Mouse (Mus musculus): ENCODE results near the gene Nfe2l1.

Nfe2l1 gene

DNA sequence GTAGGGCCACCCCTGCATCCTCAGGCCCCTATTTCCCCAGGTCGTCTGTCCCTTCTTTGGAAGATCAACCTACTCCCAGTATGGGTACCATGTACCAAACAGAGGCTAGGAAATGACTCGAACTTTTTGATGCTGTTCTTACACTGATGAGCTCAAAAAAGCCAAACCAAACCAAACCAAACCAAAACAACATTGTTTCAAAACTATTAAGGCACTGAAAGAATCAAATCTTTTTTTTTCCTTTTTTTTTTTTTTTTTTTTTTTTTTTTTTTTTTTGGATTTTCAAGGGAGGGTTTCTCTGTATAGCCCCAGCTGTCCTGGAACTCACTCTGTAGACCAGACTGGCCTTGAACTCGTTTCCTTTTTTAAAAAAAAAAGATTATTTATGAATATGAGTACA, 13.9 kb upstream of the Nfe2l1 start:
- no peak for DNase-seq

- no peak for DNase-seq
Observed at GRCm38 (mm10) chr11:96840290-96840689, 10.5 kb upstream of the Nfe2l1 start.

DNA sequence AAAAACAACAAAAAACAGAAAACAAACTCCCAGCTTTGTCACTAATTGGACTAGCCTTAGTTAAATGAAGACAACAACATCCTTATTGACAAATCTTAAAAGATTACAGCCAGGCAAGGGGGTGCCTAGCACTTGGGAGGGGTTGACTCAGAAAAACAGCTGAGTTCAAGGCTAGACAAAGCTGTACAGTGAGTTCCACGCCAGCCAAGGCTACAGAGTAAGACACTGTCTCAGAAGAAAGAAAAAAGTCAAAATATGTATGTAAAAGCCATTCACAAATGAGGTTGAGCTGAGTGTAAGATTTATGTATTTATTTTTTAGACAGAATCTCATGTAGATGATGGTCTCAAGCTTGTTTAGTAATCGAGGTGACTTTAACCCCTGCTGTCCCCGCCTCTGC, 10.1 kb upstream of the Nfe2l1 start:
- no peak for DNase-seq

- DNase-seq, result no peak
Observed at GRCm38 (mm10) chr11:96839428-96839827, 9.7 kb upstream of the Nfe2l1 start.

DNA sequence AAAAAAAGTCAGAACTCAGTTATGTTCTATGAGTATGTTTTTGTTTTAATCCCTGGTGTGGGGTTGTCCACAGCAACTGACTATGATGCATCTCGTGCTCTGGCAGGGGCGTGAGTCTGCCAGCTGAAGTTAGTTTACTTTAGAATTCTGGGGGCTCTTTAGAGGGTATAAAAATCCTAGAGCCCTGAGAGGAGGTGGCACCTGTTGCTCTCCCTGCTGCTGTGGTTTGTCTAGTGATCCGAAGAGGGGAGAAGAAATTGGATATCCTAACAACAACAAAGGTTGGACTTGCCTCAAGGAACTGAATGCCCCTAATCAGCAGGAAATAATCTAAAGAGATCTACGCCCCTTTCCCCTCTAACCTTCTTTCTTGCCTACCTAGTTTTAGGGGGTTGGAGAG, 8.6 kb upstream of the Nfe2l1 start:
- no peak for DNase-seq

- no peak for DNase-seq
Observed at GRCm38 (mm10) chr11:96837298-96837697, 7.5 kb upstream of the Nfe2l1 start.

DNA sequence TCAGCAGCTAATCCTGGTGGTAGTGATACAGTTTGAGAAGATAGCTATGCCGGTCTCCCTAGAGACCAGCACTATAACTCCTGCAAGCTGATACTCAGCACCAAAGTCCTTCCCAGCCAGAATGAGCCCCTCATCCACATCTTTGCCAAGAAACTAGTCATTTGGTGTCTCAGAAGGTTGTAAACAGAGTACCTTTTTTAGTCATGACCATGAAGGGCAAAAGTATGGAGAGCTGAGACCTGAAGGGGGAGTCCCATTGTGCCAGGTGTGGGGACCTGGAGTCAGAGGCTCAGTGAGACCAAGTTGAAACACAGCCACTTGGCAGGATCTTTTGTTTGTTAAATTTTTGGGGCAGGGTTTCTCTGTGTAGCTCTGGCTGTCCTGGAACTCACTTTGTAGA, 4.4 kb upstream of the Nfe2l1 start:
- no peak for DNase-seq

GRCm38 (mm10) chr11:96832973-96833372, 3.2 kb upstream of the Nfe2l1 start:
- DNase-seq, result no peak

DNA sequence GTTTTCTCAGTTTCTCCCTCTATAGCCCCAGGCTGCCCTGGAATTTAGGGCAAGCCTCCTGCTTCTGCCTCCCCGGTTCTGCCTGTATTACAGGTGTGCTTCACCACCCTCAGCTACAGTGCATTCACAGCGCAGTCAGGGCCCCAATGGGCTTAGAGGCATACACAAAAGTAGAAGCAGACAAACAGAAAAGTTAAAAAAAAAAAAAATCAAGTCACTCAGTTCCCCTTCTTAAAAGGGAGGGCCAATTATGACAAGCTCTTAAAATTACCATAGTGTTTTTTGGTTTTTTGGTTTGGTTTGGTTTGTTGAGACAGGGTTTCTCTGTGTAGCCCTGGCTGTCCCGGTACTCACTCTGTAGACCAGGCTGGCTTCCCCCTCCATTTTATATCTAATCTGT, 2.8 kb upstream of the Nfe2l1 start:
- no peak for DNase-seq

- no peak for DNase-seq
Observed at GRCm38 (mm10) chr11:96831516-96831915, 1.7 kb upstream of the Nfe2l1 start.

GRCm38 (mm10) chr11:96830539-96831216, 910 bp upstream of the Nfe2l1 start:
- no peak for DNase-seq

GRCm38 (mm10) chr11:96829403-96829812, 360 bp downstream of the Nfe2l1 start:
- peak; percentile 74 for DNase-seq

GRCm38 (mm10) chr11:96828881-96829280, 887 bp downstream of the Nfe2l1 start:
- DNase-seq, result no peak

DNA sequence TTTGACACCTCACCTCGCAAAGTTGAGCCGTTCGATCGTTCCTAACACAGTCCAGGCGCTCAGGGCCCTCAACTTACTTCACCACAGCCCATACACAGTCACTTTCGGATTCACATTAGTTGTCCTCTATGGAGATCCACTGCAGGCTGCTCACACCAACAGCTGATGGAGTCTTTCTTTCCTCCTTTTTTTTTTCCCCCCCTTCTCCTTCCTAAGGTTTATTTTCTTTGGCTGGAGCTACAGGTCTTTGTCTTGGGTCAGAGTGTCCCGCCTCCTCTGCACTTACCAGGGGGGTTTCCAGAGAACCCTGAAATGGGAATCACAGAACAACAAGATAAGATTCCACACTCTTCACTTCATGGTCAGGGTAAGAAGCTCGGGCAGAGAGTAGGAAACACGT, 1.9 kb downstream of the Nfe2l1 start:
- DNase-seq, result no peak

DNA sequence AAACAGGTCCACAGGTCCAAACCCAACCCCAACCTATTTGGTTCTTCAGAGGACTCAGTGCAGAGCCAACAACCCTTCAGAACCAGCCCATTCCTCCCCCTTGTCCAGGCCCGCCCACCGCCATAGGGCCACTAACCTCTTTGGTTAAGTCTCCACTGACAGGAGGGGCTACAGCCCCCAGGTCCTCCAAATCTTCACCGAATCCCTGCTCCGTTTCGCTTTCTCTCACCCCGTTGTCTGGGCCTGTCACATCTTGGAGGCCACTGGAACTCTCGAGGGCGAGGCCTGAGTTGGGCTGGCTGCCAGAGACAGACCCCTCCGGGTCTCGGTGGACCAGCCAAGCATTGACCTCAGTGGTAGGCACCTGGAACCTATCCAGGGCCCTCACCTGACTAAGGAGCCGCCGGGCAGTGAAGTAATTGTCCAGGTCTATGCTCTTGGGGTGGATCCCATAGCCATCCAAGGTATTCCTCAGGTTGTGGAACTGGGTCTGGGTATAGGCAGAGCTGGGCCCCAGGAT, 2.6 kb downstream of the Nfe2l1 start:
- no peak for DNase-seq

- no peak for DNase-seq
Observed at GRCm38 (mm10) chr11:96826481-96826880, 3.3 kb downstream of the Nfe2l1 start.

GRCm38 (mm10) chr11:96824783-96825495, 4.8 kb downstream of the Nfe2l1 start:
- no peak for DNase-seq

GRCm38 (mm10) chr11:96823880-96824782, 5.6 kb downstream of the Nfe2l1 start:
- peak; percentile 90 for DNase-seq

- no peak for DNase-seq
Observed at GRCm38 (mm10) chr11:96823471-96823837, 6.3 kb downstream of the Nfe2l1 start.

GRCm38 (mm10) chr11:96822675-96823470, 6.9 kb downstream of the Nfe2l1 start:
- no peak for DNase-seq

DNA sequence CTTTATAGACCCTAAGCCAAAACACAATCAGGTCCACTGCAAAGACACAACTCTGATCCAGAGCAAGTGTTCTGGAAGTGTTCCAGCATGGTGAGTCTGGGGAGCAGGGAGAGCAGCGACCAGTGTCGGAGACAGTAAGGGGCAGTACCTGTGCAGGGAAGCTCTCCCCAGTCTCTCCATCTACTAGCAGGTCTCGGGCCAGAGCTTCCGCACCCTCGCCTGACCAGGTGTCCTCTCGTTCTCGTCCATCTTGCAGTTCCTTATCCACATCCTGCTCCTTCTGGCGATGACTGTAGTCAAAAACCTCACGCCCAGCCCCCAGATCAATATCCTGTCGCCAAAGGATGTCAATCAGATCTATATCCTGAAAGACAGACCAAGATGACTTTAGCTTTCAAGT, 7.8 kb downstream of the Nfe2l1 start:
- DNase-seq, result no peak

GRCm38 (mm10) chr11:96818128-96818710, 11.5 kb downstream of the Nfe2l1 start:
- no peak for DNase-seq
